Mouse (Mus musculus): Measurements from ENCODE around the gene Ush2a. TPM values are rescaled to one million over a fixed set of nuclear protein-coding genes. Genes with fewer than 3 reads are reported as not detected.

The Ush2a gene
- total and polyA plus RNA-seq, 3 experiments = 0.09 to 0.13 TPM; not detected in 1

DNA sequence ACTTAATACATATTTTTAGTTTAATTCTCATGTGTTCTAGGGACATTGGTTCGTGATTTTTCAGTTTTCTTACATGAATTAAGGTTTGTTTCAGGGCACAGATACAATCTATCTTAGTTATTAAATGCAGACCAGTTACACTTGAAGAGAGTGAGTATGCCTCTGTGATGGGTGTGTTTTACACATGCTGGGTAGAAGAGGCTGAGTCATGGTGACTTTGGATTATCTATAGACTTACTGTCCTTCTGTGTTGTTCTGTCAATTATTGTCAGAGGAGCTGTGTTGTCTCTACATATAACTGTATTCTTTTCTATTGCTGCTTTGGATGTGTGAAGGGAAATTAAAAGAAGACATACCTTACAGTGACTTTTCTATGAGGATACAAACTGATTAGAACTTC, 509.0 kb downstream of the Ush2a start:
- intact Hi-C loops (cut with DNase I) = no loop called here

DNA sequence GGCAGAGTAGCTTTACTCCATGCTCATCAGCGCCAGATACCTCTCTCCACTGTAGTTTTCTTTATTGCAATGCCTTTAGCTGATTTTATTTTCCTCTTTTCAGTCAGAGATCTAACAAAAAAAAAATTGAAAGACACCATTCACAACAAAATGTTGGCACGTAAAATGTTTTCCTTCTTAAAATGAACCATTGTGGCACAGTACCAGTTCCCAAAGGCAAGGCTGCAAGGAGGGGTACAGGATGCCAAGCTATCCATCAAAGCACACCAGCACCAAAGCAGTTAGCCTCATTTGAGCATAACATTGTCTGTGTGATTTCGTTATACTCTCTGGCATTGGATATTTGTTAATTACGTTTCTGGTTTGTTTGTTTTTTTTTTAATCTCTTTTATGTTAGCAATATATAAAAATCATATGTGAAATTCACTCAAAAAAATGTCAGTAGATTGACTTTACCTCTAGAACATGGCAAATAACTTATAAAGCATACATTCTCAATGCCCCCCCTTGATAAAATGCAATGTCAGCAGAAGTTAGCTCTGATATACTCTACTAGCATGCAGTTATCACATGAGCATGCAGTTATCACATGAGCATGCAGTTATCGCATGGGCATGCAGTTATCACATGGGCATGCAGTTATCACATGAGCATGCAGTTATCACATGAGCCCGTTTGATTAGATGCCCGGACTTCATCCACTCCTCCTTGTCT, 510.9 kb downstream of the Ush2a start:
- intact Hi-C loops (cut with DNase I) = no loop called here
- H3K4me1 ChIP-seq (ENCODE audit: control insufficient read depth, insufficient read depth, low read length) = no peaks in the 10 kb centered on the region
- no peak overlapping the region for H3K4me3 ChIP-seq
- H3K36me3 ChIP-seq (ENCODE audit: control insufficient read depth, insufficient read depth, low read length) = no peaks in the 10 kb centered on the region
- 82% methylated on average over 7 of the region's 7 CpGs for WGBS
- H3K27me3 ChIP-seq (ENCODE audit: control insufficient read depth, insufficient read depth, low read length) = no peaks in the 10 kb centered on the region
- no peak overlapping the region for H3K9ac ChIP-seq (ENCODE audit: low read depth, low read length)
- H3K79me2 ChIP-seq (replicated peaks; ENCODE audit: control insufficient read depth, insufficient read depth, low read length) = no peaks in the 10 kb centered on the region
- TF ChIP-seq EP300 (IDR thresholded peaks at IDR 0.05; ENCODE audit: insufficient read depth, low read depth, low read length) (no peak), CTCF (IDR thresholded peaks at IDR 0.05) (no peak), POLR2A (IDR thresholded peaks at IDR 0.05; ENCODE audit: insufficient read depth, low read depth, low read length) (no peak)
- no peak for DNase-seq
- no peak overlapping the region for H3K27ac ChIP-seq

More for the DNA sequence above, 509.0 kb downstream of the Ush2a start:
- 76% methylated on average over 1 of the region's 1 CpGs for WGBS
- Histone ChIP-seq H3K9ac (ENCODE audit: low read depth, low read length) (no peak overlapping the region), H3K79me2 (replicated peaks; ENCODE audit: control insufficient read depth, insufficient read depth, low read length) (no peaks in the 10 kb centered on the region), H3K4me3 (no peak overlapping the region), H3K4me1 (ENCODE audit: control insufficient read depth, insufficient read depth, low read length) (no peaks in the 10 kb centered on the region), H3K36me3 (ENCODE audit: control insufficient read depth, insufficient read depth, low read length) (no peaks in the 10 kb centered on the region), H3K27me3 (ENCODE audit: control insufficient read depth, insufficient read depth, low read length) (no peaks in the 10 kb centered on the region), H3K27ac (no peak overlapping the region)
- TF ChIP-seq EP300 (IDR thresholded peaks at IDR 0.05; ENCODE audit: insufficient read depth, low read depth, low read length) (no peak), CTCF (IDR thresholded peaks at IDR 0.05) (no peak), POLR2A (IDR thresholded peaks at IDR 0.05; ENCODE audit: insufficient read depth, low read depth, low read length) (no peak)
- no peak for DNase-seq

DNA sequence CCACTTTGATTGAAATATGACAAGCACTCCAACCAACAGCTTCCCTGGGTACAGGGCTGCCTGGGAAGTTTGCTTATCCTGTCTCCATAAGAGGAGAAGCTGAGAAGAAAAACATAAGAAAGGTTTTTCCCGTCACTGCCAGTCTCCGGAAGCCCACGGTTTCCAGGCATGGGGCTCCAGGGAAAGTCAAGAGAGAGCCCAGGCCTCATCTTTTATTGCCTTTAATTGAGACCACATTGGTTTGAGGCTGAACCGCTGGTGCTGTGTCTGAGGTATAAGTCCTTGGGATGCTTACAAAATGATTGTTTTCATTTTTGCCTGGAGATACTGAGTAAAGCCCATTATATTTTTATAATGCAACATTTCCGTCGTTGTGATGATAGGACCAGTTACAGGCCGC, 511.8 kb downstream of the Ush2a start:
- intact Hi-C loops (cut with DNase I) = no loop called here
- Histone ChIP-seq H3K79me2 (replicated peaks; ENCODE audit: control insufficient read depth, insufficient read depth, low read length) (no peaks in the 10 kb centered on the region), H3K9ac (ENCODE audit: low read depth, low read length) (no peak overlapping the region), H3K27ac (no peak overlapping the region), H3K4me3 (no peak overlapping the region), H3K27me3 (ENCODE audit: control insufficient read depth, insufficient read depth, low read length) (no peaks in the 10 kb centered on the region), H3K4me1 (ENCODE audit: control insufficient read depth, insufficient read depth, low read length) (no peaks in the 10 kb centered on the region), H3K36me3 (ENCODE audit: control insufficient read depth, insufficient read depth, low read length) (no peaks in the 10 kb centered on the region)
- TF ChIP-seq POLR2A (IDR thresholded peaks at IDR 0.05; ENCODE audit: insufficient read depth, low read depth, low read length) = no peak
- no peak for DNase-seq
- WGBS = 78% methylated on average over 7 of the region's 7 CpGs

DNA sequence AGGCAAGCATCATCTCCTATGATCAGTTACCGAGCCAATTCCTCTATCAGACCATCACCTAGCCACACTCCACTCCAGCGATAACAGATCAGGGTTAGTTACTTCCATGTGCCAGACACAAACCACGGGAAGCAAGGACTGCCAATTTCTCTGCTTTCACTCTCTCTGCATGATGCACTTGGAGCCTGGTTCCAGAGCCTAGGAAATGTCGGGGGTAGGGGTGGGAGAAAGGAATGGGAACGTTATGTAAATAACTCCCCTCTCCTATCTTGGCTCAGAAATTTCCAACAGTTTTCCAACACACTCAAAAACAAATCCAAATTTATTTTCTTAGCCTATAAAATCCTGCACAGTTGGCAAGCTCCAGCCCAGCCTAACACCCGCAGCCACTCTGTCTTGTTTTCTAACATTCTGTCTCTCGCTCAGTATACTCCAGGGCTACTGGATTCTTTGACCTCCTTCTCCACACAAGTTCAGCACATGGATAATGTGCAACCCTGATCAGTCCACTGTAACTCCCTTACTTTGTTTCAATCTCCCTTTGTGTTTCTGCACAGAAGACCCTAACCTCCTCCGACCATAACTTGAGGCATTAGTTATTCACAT, 515.8 kb downstream of the Ush2a start:
- WGBS = 58% methylated on average over 8 of the region's 8 CpGs
- no peaks in the 10 kb centered on the region for H3K27me3 ChIP-seq (ENCODE audit: control insufficient read depth, insufficient read depth, low read length)
- no peak for DNase-seq
- intact Hi-C loops (cut with DNase I) = no loop called here
- TF ChIP-seq POLR2A (IDR thresholded peaks at IDR 0.05; ENCODE audit: insufficient read depth, low read depth, low read length) (no peak), CTCF (IDR thresholded peaks at IDR 0.05) (no peak), EP300 (IDR thresholded peaks at IDR 0.05; ENCODE audit: insufficient read depth, low read depth, low read length) (no peak)
- H3K4me1 ChIP-seq (ENCODE audit: control insufficient read depth, insufficient read depth, low read length) = no peaks in the 10 kb centered on the region
- no peak overlapping the region for H3K9ac ChIP-seq (ENCODE audit: low read depth, low read length)
- no peak overlapping the region for H3K4me3 ChIP-seq
- no peak overlapping the region for H3K27ac ChIP-seq
- H3K36me3 ChIP-seq (ENCODE audit: control insufficient read depth, insufficient read depth, low read length) = no peaks in the 10 kb centered on the region
- no peaks in the 10 kb centered on the region for H3K79me2 ChIP-seq (replicated peaks; ENCODE audit: control insufficient read depth, insufficient read depth, low read length)

GRCm38 (mm10) chr1:188785056-188785455, 523.2 kb downstream of the Ush2a start:
- WGBS = 75% methylated on average over 10 of the region's 10 CpGs
- Histone ChIP-seq H3K36me3 (ENCODE audit: control insufficient read depth, insufficient read depth, low read length) (no peaks in the 10 kb centered on the region), H3K4me3 (no peak overlapping the region), H3K79me2 (replicated peaks; ENCODE audit: control insufficient read depth, insufficient read depth, low read length) (no peaks in the 10 kb centered on the region), H3K27me3 (ENCODE audit: control insufficient read depth, insufficient read depth, low read length) (no peaks in the 10 kb centered on the region), H3K4me1 (ENCODE audit: control insufficient read depth, insufficient read depth, low read length) (no peaks in the 10 kb centered on the region), H3K27ac (no peak overlapping the region), H3K9ac (ENCODE audit: low read depth, low read length) (no peak overlapping the region)
- intact Hi-C loops (cut with DNase I) = no loop called here
- DNase-seq = no peak
- TF ChIP-seq EP300 (IDR thresholded peaks at IDR 0.05; ENCODE audit: insufficient read depth, low read depth, low read length) (no peak), CTCF (IDR thresholded peaks at IDR 0.05) (no peak), POLR2A (IDR thresholded peaks at IDR 0.05; ENCODE audit: insufficient read depth, low read depth, low read length) (no peak)

GRCm38 (mm10) chr1:188805069-188805468, 543.2 kb downstream of the Ush2a start:
- WGBS = 27% methylated on average over 2 of the region's 2 CpGs
- intact Hi-C loops (cut with DNase I) = loop anchor here (10.0 kb wide), 1 partner anchor 1360 kb away; no protein-coding TSS in a partner anchor
- Histone ChIP-seq H3K4me3 (no peak overlapping the region), H3K27me3 (ENCODE audit: control insufficient read depth, insufficient read depth, low read length) (no peaks in the 10 kb centered on the region), H3K79me2 (replicated peaks; ENCODE audit: control insufficient read depth, insufficient read depth, low read length) (no peaks in the 10 kb centered on the region), H3K9ac (ENCODE audit: low read depth, low read length) (no peak overlapping the region), H3K36me3 (ENCODE audit: control insufficient read depth, insufficient read depth, low read length) (no peaks in the 10 kb centered on the region), H3K27ac (no peak overlapping the region), H3K4me1 (ENCODE audit: control insufficient read depth, insufficient read depth, low read length) (no peaks in the 10 kb centered on the region)
- no peak for DNase-seq
- no peak for TF ChIP-seq POLR2A (IDR thresholded peaks at IDR 0.05; ENCODE audit: insufficient read depth, low read depth, low read length)
- no peak for TF ChIP-seq EP300 (IDR thresholded peaks at IDR 0.05; ENCODE audit: insufficient read depth, low read depth, low read length)
- TF ChIP-seq CTCF (IDR thresholded peaks at IDR 0.05) = peak; percentile 61
